Mouse (Mus musculus) forebrain, embryonic 15.5 days (tissue): ENCODE data around the gene Emc6. TPM values are rescaled to one million over a fixed set of nuclear protein-coding genes. Genes with fewer than 3 reads are reported as not detected.
A peak's percentile ranks its signal among the peaks of the same experiment; 100 is the strongest.

Source experiments
- ATAC-seq: fragments of 200-750 bp; cut with Nextera tagmentation; replicated peaks from 2 replicates; pipeline ENCODE4 v1.8.0; 2017; ENCODE audit warnings: mild to moderate bottlenecking, moderate TSS enrichment, moderate library complexity
- H3K27ac ChIP-seq: fragments of 300-500 bp; sonication (generic); replicated peaks from 2 replicates; pipeline ENCODE4 v1.5.1; 2015; ENCODE audit warnings: mild to moderate bottlenecking, inconsistent platforms
- H3K27me3 ChIP-seq: fragments of 300-500 bp; sonication (generic); 2 replicates; pipeline ENCODE4 v1.6.1; 2015; ENCODE audit warnings: inconsistent platforms
- H3K36me3 ChIP-seq: fragments of 300-500 bp; sonication (generic); 2 replicates; pipeline ENCODE4 v1.6.1; 2015; ENCODE audit warnings: mild to moderate bottlenecking, inconsistent platforms
- H3K4me1 ChIP-seq: fragments of 300-500 bp; sonication (generic); 2 replicates; pipeline ENCODE4 v1.6.1; 2015; ENCODE audit warnings: inconsistent platforms
- H3K4me2 ChIP-seq: fragments of 300-500 bp; sonication (generic); replicated peaks from 2 replicates; pipeline ENCODE4 v1.6.1; 2015; ENCODE audit warnings: mild to moderate bottlenecking, inconsistent platforms
- H3K4me3 ChIP-seq: fragments of 300-500 bp; sonication (generic); 2 replicates; pipeline ENCODE4 v1.5.1; 2015; ENCODE audit warnings: mild to moderate bottlenecking, inconsistent platforms
- H3K9ac ChIP-seq: fragments of 300-500 bp; sonication (generic); replicated peaks from 2 replicates; pipeline ENCODE4 v1.6.1; 2015; ENCODE audit warnings: mild to moderate bottlenecking, inconsistent platforms
- H3K9me3 ChIP-seq: fragments of 300-500 bp; sonication (generic); 2 replicates; pipeline ENCODE4 v1.6.1; 2016; ENCODE audit warnings: inconsistent platforms
- WGBS: fragments of 180-500 bp; shearing (Covaris S2); methylation state at CpG from one replicate; pipeline ENCODE4 v1.1.7; 2015; ENCODE audit warnings: mixed read lengths; 5-methylcytosine and 5-hydroxymethylcytosine counted together
- polyA plus RNA-seq: library from polyadenylated mRNA; unstranded; fragments of >200 nt; fragmentation: Nextera tagmentation; extraction: Ambion mirVana; gene quantifications from 2 replicates; pipeline ENCODE4 v1.2.1, GENCODE M21; 2015

The Emc6 gene
- polyA plus RNA-seq = 131 and 132 TPM in 2 replicates

GRCm38 (mm10) chr11:73176608-73177508 is at the start of gene Emc6, which contains the start of gene Tax1bp3:
Emc6 (minus strand) TSS chr11:73177037.
Tax1bp3 (plus strand) TSS chr11:73177083.
- Histone ChIP-seq H3K27me3 (no peaks in the 10 kb centered on the region), H3K4me1 (peaks cover 34% of the 10 kb centered on the region), H3K36me3 (peaks cover 8% of the 10 kb centered on the region; the same call in 1 of the 2 replicates), H3K9ac (peak within 1 kb of the TSS; percentile 82), H3K27ac (peak within 1 kb of the TSS; percentile 86), H3K4me2 (peak within 1 kb of the TSS; percentile 62), H3K9me3 (no peaks in the 10 kb centered on the region), H3K4me3 (peak within 1 kb of the TSS; percentile 69)
- peak; percentile 98 for ATAC-seq
- 0% methylated on average over 74 of the region's 81 CpGs for WGBS

GRCm38 (mm10) chr11:73225856-73226255 is 49.0 kb upstream of the Emc6 start:
- Histone ChIP-seq H3K27ac (no peak overlapping the region), H3K9me3 (no peaks in the 10 kb centered on the region), H3K27me3 (no peaks in the 10 kb centered on the region), H3K36me3 (no peaks in the 10 kb centered on the region), H3K4me2 (no peak overlapping the region), H3K9ac (no peak overlapping the region), H3K4me1 (no peaks in the 10 kb centered on the region), H3K4me3 (no peak overlapping the region)
- ATAC-seq = no peak
- 91% methylated on average over 6 of the region's 6 CpGs for WGBS

- Histone ChIP-seq H3K9ac (no peak overlapping the region), H3K9me3 (no peaks in the 10 kb centered on the region), H3K4me1 (no peaks in the 10 kb centered on the region), H3K36me3 (no peaks in the 10 kb centered on the region), H3K4me3 (no peak overlapping the region), H3K4me2 (no peak overlapping the region), H3K27me3 (no peaks in the 10 kb centered on the region), H3K27ac (no peak overlapping the region)
- no peak for ATAC-seq
- 71% methylated on average over 2 of the region's 2 CpGs for WGBS
These were observed 47.1 kb upstream of the Emc6 start for GRCm38 (mm10) chr11:73223966-73224365.

- Histone ChIP-seq H3K36me3 (no peaks in the 10 kb centered on the region), H3K27me3 (no peaks in the 10 kb centered on the region), H3K4me3 (no peak overlapping the region), H3K4me2 (no peak overlapping the region), H3K9ac (no peak overlapping the region), H3K9me3 (no peaks in the 10 kb centered on the region), H3K27ac (no peak overlapping the region), H3K4me1 (no peaks in the 10 kb centered on the region)
- no peak for ATAC-seq
- 41% methylated on average over 5 of the region's 5 CpGs for WGBS
These were observed 46.0 kb upstream of the Emc6 start for GRCm38 (mm10) chr11:73222846-73223245.

GRCm38 (mm10) chr11:73220651-73221050 is 43.8 kb upstream of the Emc6 start:
- H3K4me1 ChIP-seq = no peaks in the 10 kb centered on the region
- H3K4me3 ChIP-seq = no peak overlapping the region
- H3K36me3 ChIP-seq = no peaks in the 10 kb centered on the region
- H3K27ac ChIP-seq = no peak overlapping the region
- 93% methylated on average over 1 of the region's 1 CpGs for WGBS
- H3K27me3 ChIP-seq = no peaks in the 10 kb centered on the region
- ATAC-seq = no peak
- H3K4me2 ChIP-seq = no peak overlapping the region
- H3K9me3 ChIP-seq = no peaks in the 10 kb centered on the region
- H3K9ac ChIP-seq = no peak overlapping the region

GRCm38 (mm10) chr11:73219671-73220070 is 42.8 kb upstream of the Emc6 start:
- Histone ChIP-seq H3K27ac (no peak overlapping the region), H3K36me3 (no peaks in the 10 kb centered on the region), H3K27me3 (no peaks in the 10 kb centered on the region), H3K4me2 (no peak overlapping the region), H3K9ac (no peak overlapping the region), H3K4me3 (no peak overlapping the region), H3K4me1 (no peaks in the 10 kb centered on the region), H3K9me3 (no peaks in the 10 kb centered on the region)
- no peak for ATAC-seq
- WGBS = 55% methylated on average over 2 of the region's 2 CpGs

- H3K9me3 ChIP-seq = no peaks in the 10 kb centered on the region
- no peaks in the 10 kb centered on the region for H3K4me1 ChIP-seq
- no peak for ATAC-seq
- H3K27ac ChIP-seq = no peak overlapping the region
- WGBS = 76% methylated on average over 3 of the region's 3 CpGs
- H3K9ac ChIP-seq = no peak overlapping the region
- no peaks in the 10 kb centered on the region for H3K36me3 ChIP-seq
- no peak overlapping the region for H3K4me3 ChIP-seq
- no peak overlapping the region for H3K4me2 ChIP-seq
- H3K27me3 ChIP-seq = no peaks in the 10 kb centered on the region
These were observed 37.1 kb upstream of the Emc6 start for GRCm38 (mm10) chr11:73213956-73214355.

GRCm38 (mm10) chr11:73207621-73208020 is 30.8 kb upstream of the Emc6 start:
- H3K9me3 ChIP-seq = no peaks in the 10 kb centered on the region
- no peak for ATAC-seq
- H3K36me3 ChIP-seq = no peaks in the 10 kb centered on the region
- H3K4me3 ChIP-seq = no peak overlapping the region
- H3K27ac ChIP-seq = no peak overlapping the region
- no peak overlapping the region for H3K9ac ChIP-seq
- no peaks in the 10 kb centered on the region for H3K4me1 ChIP-seq
- H3K4me2 ChIP-seq = no peak overlapping the region
- no peaks in the 10 kb centered on the region for H3K27me3 ChIP-seq
- WGBS = 84% methylated on average over 2 of the region's 2 CpGs

- no peaks in the 10 kb centered on the region for H3K9me3 ChIP-seq
- WGBS = 85% methylated on average over 7 of the region's 7 CpGs
- no peaks in the 10 kb centered on the region for H3K27me3 ChIP-seq
- H3K36me3 ChIP-seq = no peaks in the 10 kb centered on the region
- no peak overlapping the region for H3K9ac ChIP-seq
- H3K4me3 ChIP-seq = no peak overlapping the region
- H3K27ac ChIP-seq = no peak overlapping the region
- H3K4me2 ChIP-seq = no peak overlapping the region
- ATAC-seq = no peak
- no peaks in the 10 kb centered on the region for H3K4me1 ChIP-seq
These were observed 28.4 kb upstream of the Emc6 start for GRCm38 (mm10) chr11:73205194-73205593.

- no peaks in the 10 kb centered on the region for H3K36me3 ChIP-seq
- no peak overlapping the region for H3K4me3 ChIP-seq
- ATAC-seq = no peak
- no peak overlapping the region for H3K9ac ChIP-seq
- no peak overlapping the region for H3K4me2 ChIP-seq
- no peak overlapping the region for H3K27ac ChIP-seq
- WGBS = 85% methylated on average over 8 of the region's 8 CpGs
- peaks cover 7% of the 10 kb centered on the region for H3K4me1 ChIP-seq
- no peaks in the 10 kb centered on the region for H3K27me3 ChIP-seq
- no peaks in the 10 kb centered on the region for H3K9me3 ChIP-seq
These were observed 27.1 kb upstream of the Emc6 start for GRCm38 (mm10) chr11:73203895-73204294.

GRCm38 (mm10) chr11:73201597-73201996 is 24.8 kb upstream of the Emc6 start:
- Histone ChIP-seq H3K9me3 (no peaks in the 10 kb centered on the region), H3K4me1 (peaks cover 27% of the 10 kb centered on the region), H3K4me3 (no peak overlapping the region), H3K36me3 (no peaks in the 10 kb centered on the region), H3K27ac (no peak overlapping the region), H3K27me3 (no peaks in the 10 kb centered on the region), H3K4me2 (no peak overlapping the region), H3K9ac (no peak overlapping the region)
- no peak for ATAC-seq
- WGBS = 36% methylated on average over 4 of the region's 4 CpGs

- ATAC-seq = no peak
- no peaks in the 10 kb centered on the region for H3K36me3 ChIP-seq
- H3K27ac ChIP-seq = no peak overlapping the region
- no peak overlapping the region for H3K4me2 ChIP-seq
- H3K4me3 ChIP-seq = no peak overlapping the region
- H3K27me3 ChIP-seq = no peaks in the 10 kb centered on the region
- no peak overlapping the region for H3K9ac ChIP-seq
- peaks cover 28% of the 10 kb centered on the region for H3K4me1 ChIP-seq
- no peaks in the 10 kb centered on the region for H3K9me3 ChIP-seq
- WGBS = 63% methylated on average over 2 of the region's 2 CpGs
These were observed 24.2 kb upstream of the Emc6 start for GRCm38 (mm10) chr11:73201021-73201420.
